Mouse (Mus musculus) frontal cortex, postnatal 14 days (tissue): Measurements from ENCODE around the gene Fam53b.

Experiments
- DNase-seq, 2 experiments: peaks; one replicate each; pipeline ENCODE4 v3.0.0; 2022; ENCODE audit warnings: low spot score in 2 of 2

The Fam53b gene

GRCm38 (mm10) chr7:132787496-132788190 lies 26.0 kb downstream of the Fam53b start:
- DNase-seq: no peak

DNA sequence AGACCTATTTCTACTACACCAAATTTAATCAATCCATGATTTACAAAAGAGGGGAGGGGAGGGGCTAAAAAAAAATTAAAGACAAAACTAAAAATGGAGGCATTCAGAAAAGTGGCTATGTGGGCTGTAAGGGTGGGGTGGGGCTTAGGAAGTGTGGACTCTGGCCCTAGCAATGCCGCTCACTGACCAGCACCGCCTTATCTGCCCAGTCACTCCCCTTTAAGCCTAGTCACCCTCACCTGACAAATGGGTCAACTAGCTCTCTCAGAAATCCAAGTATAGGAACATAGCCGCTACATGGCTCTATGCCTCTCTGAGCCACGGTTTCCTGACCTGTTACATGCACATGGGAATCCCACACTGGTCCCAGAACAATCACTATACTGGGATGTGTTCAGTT lies 26.7 kb downstream of the Fam53b start:
- no peak for DNase-seq

- no peak for DNase-seq
These were observed 27.2 kb downstream of the Fam53b start for GRCm38 (mm10) chr7:132786522-132786921.

DNA sequence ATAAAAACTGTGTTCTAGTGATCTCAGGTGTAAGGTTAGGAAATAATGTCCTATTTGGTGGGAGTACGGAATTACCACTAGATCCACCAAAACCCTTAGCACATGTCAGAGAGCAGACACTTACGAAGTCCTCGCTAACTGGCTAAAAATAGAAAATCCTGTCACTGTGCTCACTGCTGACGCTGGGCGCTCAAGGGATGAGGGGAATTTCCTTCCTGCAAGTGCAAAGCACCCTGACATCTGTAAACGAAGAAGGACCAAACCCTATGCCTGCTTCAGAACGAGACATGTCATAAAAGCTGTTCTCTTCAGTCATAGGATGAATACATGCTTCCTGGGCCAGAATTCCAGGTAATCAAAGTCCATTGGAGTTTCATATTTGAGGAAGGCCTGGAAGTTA lies 27.7 kb downstream of the Fam53b start:
- DNase-seq: no peak

- DNase-seq: no peak
These were observed 29.6 kb downstream of the Fam53b start for GRCm38 (mm10) chr7:132784101-132784500.

GRCm38 (mm10) chr7:132781850-132782249 lies 31.8 kb downstream of the Fam53b start:
- DNase-seq: no peak

GRCm38 (mm10) chr7:132781130-132781814 lies 32.4 kb downstream of the Fam53b start:
- no peak for DNase-seq

- DNase-seq: no peak
These were observed 33.1 kb downstream of the Fam53b start for GRCm38 (mm10) chr7:132780611-132781010.

DNA sequence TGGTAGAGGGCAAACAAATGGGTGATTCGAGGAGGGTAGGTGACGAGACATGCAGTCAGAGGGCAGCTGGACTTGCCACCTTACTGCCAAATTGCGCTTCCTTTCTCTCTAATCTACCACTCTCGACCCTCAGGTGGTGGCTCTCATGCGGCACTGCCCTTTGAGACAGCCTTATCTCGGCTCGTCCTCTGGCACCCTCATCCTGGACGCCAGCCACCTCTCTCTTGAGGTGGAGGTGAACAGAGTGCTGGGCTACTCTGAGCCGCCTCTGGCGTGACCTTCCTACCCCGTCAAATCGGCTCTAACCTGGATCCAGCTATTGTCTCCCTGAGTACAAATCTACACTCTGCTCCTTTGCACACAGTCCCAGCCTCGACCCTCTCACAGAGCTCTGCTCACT lies 35.1 kb downstream of the Fam53b start:
- no peak for DNase-seq

DNA sequence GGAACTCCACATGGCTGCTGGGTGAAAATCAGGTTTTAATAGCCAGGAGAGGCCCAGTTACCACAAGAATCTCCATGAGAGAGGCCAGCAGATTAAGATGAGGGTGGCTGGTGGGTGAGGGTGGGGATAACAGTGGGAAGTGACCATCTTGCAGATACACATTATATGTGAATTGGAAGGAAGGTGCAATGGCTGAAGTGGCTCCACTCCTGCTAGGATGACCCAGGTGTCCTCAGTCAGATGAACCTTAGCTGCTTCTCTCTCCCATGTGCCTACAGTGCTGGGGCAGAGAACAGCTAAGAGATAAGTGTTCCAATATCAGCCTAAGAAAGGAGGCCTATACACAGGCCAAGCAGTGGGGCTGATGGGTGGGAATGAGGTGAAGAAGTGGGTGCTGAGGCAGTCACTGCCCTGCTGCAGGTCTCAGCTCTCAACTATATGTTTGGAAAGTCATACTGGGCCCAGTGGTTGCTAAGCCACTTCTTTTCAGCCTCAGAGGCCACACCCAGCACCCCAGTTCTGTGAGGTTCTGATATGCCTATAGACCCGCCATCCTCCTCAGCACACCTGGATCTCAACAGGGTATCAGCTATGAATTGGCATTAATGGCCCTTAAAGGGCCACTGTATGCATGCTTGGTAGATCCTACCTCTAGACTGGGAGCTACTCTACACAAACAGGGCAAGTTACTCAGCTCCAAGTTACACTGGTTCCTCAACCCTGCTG lies 35.8 kb downstream of the Fam53b start:
- no peak for DNase-seq

DNA sequence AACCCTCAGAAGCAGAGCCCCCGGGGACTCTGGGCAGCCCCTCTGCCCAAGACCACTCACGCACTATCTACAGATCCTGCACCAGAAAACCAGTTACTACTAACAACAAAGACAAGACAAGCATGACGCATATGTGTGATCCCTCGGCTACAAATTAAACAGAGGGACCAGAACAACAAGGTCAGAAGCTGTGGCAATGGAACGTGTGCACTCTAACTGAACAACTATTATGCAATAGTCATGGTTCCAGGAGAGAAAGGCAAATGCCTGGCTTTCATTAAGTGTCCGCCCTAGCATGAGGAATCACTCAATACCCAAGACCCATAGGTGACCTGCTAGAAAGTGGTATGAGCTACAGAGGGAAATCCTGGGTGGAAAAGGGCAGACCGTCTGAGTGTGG lies 36.6 kb downstream of the Fam53b start:
- DNase-seq: no peak

GRCm38 (mm10) chr7:132776338-132777111 lies 37.2 kb downstream of the Fam53b start:
- no peak for DNase-seq

GRCm38 (mm10) chr7:132775922-132776321 lies 37.8 kb downstream of the Fam53b start:
- no peak for DNase-seq

DNA sequence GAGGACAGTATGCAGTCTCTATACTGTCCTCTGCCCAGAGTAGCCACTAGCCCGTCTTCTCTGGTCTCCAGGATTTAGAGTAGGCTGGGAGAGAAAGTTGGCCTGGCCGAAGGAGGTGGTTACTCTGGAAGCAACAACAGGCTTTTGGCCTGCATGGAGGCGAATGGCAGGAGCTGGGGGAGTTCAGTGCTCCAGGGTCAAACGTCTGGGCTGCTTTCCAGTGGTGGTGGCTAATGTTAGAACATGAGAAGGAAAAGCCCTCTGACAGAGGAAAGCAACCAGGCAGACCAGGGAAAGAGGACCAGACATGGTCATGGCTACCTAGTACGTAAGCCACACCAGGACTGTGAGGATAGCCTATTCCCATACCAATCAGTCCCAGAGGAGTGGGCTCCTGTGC lies 38.4 kb downstream of the Fam53b start:
- DNase-seq: no peak

GRCm38 (mm10) chr7:132773011-132773705 lies 40.5 kb downstream of the Fam53b start:
- DNase-seq: no peak

DNA sequence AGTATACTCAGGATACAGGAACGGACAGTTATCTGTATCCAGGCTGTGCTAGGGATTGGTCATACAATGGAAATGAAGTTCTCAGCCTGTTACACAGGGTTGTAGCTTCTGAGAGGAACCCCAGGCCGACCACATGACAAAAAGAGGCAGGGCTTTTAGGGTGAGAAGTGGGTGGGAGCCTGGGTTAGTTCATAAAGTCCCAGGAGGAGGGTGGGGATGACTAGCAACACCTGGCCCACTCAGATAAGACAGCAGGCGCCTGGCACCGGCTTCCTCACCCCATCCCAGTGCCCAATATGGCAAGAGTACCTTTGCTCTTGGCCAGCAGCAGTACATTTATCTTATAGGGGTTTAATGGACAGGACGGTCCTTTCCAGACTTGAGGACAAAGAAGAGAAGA lies 41.2 kb downstream of the Fam53b start:
- DNase-seq: no peak

GRCm38 (mm10) chr7:132768498-132769344 lies 45.0 kb downstream of the Fam53b start:
- no peak for DNase-seq

GRCm38 (mm10) chr7:132767999-132768370 lies 45.7 kb downstream of the Fam53b start:
- DNase-seq: no peak

DNA sequence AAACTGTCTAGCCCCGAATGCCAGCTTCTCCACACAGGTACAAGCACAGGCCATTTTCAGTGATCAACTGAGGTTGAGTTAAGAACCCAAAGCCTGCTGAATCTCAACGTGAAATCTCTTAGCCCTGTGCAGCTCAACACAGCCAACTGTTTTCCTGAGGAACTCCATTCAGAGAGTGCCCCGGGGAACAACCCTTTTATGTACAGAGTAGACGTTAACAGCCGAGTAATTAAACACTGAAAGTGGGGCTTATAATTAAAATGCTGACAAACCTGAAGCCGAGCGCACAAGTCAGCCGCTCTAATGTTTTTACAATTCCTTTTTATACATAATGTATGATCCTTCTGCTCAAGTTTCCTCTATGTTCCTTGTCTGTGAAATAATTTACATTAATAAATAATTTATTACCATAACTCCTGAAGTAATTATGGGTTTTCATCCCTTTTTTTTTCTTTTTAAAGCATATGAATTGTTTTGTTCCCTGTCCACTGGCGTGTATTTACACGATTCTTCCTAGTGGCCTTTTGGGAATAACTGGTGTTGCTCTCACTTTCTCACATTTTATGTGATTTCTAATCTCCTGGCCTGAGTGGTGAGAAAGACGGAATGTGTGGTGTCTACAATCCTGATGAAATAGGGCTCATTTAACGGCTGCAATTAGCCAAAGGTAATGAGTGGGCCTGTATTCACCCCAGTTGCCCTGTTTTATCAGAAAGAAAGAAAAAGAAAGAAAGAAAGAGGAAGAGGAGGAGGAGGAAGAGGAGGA lies 46.3 kb downstream of the Fam53b start:
- DNase-seq: no peak
